Mouse (Mus musculus) left cerebral cortex, postnatal 36 days (tissue): Measurements from ENCODE around the gene Rgs6. TPM values are rescaled to one million over a fixed set of nuclear protein-coding genes. Genes with fewer than 3 reads are reported as not detected.

ENCODE experiments used
- DNase-seq, 2 experiments: peaks; one replicate each; pipeline ENCODE4 v3.0.0; 2021 to 2022; ENCODE audit warnings: low spot score in 2 of 2, mixed read lengths in 1 of 2
- intact Hi-C: fragments of 180-260 bp; cut with DNase I; formaldehyde crosslinking; loops from one replicate; pipeline ENCODE4 v1.15.1; 2025
- total RNA-seq, 2 experiments: library from RNA; stranded (reverse); gene quantifications; 2 replicates each; pipeline ENCODE4 v1.2.3; 2021

The Rgs6 gene
- total RNA-seq, 2 experiments from 2014 or later: 82.4 to 89.1 TPM

DNA sequence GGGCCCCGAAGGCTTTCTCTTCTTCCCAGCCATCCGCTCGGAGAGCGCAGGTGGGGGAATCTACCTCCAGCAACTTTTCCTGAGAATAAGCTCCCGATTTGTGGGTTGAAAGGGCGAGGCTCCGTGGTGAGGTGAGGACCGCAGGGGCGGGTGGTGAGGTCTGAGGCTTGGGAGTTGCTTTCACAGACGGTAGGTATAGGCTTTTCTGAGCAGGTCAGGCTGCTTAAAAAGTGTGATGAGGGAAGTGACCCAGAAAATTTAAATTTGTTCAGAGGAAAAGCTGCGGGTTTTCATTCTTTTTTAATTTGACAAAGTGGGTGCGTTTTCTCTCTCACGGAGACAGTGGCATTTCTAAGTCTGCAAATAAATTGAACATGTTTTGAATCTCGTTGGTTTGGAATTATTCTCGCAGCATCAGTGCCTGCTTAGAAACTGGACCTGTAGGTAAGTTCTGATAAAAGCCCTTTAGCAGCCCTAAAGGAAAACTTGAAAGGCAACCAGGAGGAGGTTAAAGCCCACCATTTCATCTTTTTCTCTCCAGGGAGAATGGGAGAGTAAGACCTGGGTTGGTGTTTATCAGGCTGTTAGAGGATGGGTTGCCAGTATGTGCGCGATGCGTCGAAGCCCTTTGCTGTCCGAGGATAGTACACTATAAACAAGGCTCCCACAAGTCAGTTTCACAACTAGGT lies 29.7 kb downstream of the Rgs6 start:
- DNase-seq: peak in 1 of 2 experiments; percentile 8
- intact Hi-C loops: loop anchor here (10.0 kb wide), 3 partner anchors 113 to 327 kb away; no protein-coding TSS in a partner anchor

DNA sequence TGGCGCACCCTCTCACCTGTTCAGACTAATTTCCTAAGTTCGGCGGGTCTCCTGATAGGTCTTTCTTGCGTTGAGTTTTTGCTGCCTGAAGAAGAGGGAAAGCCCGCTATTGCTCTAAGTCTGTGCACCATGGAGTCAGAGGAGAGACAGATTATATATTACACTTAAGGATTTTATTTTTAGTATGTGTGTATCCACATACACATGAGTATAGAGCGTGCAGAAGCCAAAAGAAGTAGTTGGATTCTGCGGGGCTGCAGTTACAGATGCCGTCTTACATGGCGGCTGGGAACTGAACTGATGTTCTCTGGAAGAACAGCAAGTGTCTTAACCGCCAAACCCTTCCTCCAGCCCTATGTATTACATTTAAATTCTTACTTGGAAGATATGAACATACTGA lies 52.3 kb downstream of the Rgs6 start:
- DNase-seq: no peak

DNA sequence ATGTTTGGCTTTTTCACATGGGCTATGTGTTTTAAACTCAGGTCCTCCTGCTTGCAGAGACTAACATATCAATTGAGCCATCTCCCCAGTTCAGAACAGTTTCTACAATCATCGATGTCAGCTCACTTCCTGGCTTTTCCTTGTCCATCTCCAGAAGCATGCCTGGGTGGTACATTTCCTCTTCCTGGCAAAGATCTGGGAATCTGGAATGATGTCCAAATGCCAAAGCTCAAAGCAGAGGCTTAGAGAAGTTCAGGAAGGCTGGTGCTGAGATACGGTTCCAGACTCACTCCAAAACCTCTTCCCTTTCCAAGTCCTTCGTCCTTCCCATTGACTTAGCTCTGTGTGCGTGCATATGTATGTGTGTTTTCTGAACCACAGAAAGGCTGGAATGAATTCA lies 59.8 kb downstream of the Rgs6 start:
- no peak for DNase-seq
- intact Hi-C loops: no loop called here

More for the DNA sequence above, 52.3 kb downstream of the Rgs6 start:
- intact Hi-C loops: no loop called here

DNA sequence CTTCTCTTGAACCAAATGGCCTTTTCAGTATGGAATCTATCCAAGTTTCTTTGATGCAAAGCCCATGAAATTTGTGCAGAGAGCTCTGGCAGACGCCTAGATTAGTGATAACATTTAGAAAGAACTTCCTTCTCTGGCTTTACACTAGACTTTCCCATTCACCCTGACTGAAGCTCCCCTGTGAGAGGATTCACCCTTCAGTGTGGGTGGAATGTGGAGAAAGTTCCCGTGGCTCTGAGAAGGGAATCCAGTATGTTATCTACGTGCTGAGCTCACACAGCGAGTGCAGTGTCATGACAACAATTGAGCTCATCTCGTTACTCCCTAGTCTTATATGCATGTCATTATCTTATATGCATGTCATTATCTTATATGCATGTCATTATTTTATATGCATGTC lies 61.9 kb downstream of the Rgs6 start:
- no peak for DNase-seq
- intact Hi-C loops: no loop called here

DNA sequence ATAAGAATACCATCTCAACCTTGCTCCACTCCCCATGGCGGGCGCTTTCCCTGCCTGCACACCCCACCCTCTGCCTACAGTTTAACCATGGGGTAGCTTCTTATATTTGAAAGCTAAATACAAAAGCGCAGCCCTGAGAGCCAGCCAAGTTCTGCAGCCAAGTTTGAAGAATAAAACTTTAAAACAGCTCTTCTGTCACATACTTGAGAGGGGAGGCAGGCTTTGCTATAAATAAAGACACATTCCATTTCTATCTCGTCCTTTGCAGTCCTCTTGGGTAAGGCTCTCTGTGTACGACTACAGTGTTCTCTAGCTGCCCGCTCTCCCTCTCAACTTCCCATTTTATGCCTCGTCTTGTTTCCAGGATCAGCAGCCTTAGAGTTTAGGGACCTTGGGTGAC lies 76.5 kb downstream of the Rgs6 start:
- intact Hi-C loops: no loop called here
- peak; percentile 50 to 61 for DNase-seq

DNA sequence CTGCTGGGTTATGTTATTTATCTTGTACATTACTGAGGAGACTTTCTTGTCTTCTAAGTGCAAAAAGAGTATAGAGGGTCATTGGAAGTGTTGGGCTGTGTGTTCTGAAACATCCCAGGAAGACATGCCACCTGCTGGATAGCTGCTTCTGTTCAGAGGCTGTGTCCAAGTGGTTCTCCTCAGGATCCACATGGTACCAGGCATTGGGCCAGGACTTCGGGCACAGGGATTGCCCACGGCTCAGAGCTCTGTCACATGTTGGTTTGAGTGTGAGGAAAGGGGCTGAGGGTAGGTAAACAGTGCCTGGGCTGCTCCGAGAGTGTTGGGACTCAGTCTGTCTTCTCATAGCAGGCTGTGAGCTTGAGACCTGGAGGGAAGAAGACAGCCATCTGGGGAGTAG lies 79.3 kb downstream of the Rgs6 start:
- DNase-seq: peak in 1 of 2 experiments; percentile 36
- intact Hi-C loops: no loop called here

DNA sequence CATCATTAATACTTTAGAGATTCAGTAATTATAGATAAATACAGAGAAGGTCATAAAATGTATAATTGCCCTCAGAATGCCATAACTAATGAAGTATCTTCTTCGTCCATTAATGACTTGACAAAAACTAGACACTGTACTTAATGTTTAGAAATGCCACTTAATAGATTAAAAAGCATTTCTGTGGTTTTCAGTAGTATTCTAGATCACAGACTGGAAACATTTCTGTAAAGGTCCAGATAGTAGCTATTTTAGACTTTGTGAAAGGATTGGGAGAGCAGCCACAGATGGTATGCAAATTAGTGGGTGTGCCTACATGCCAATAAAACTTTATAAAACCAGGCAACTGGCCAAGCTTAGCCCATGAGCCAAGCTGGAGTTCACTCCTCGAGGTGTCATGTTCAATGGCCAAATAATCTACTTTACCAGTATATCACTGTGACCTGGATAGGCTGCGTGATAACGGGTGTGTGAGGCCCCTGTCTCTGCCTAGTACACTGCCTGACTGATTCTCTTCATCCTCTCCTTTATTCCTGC lies 82.2 kb downstream of the Rgs6 start:
- no peak for DNase-seq
- intact Hi-C loops: no loop called here

DNA sequence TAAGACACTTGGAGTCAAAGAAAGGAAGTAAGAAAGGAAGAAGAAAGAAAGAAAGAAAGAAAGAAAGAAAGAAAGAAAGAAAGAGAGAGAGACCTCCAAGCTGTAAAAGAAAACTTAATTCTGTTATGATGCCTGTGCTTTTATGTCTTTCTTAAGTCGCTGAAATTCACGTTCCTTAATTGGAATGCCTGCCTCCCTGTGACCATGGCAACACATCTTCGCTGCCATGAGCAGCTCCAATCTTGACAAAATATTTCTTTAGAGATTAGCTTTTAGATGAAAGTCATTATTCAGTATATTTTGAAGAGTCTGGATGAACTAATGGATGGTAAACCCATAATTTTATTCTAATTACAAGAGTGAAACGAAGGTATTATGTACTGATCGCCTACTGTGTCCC lies 83.5 kb downstream of the Rgs6 start:
- intact Hi-C loops: no loop called here
- DNase-seq: no peak

DNA sequence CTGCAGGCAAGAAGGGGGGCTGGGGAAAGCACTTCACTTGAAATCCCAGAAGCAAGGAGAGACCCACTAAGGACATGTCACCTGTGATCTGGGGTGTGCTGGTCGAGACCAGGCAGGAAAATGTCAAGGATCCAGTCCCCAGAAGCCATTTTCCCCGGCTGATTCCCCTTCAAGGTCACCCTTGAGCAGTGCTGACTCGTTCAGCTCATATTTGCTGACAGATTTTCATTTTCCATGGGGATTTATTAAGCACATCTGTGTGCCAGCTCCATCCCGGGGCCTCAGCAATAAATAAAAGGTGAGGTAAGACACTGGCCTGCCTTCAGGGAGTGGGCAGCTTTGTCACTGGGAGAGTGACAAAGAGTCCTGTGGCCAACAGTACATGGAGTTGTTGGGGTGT lies 87.0 kb downstream of the Rgs6 start:
- no peak for DNase-seq
- intact Hi-C loops: no loop called here

DNA sequence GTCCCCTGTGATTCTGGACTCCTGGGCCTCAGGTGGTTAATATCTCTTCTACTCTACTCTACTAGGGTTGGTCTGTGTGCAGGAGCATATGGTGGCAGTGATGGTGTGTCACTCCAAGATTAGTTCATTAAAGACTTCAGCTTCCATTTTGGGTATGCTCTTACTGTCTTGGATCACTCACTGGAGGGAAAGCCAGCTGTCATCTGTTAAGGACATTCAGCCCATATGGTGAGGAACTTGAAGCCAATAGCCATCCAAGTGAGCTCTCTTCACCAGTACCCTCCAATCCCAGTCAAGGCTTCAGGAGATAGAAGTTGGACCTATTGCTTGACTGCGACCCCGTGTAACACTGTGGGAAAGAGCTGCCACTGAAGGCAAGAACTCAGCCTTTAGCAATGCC lies 98.9 kb downstream of the Rgs6 start:
- peak in 1 of 2 experiments; percentile 21 for DNase-seq

DNA sequence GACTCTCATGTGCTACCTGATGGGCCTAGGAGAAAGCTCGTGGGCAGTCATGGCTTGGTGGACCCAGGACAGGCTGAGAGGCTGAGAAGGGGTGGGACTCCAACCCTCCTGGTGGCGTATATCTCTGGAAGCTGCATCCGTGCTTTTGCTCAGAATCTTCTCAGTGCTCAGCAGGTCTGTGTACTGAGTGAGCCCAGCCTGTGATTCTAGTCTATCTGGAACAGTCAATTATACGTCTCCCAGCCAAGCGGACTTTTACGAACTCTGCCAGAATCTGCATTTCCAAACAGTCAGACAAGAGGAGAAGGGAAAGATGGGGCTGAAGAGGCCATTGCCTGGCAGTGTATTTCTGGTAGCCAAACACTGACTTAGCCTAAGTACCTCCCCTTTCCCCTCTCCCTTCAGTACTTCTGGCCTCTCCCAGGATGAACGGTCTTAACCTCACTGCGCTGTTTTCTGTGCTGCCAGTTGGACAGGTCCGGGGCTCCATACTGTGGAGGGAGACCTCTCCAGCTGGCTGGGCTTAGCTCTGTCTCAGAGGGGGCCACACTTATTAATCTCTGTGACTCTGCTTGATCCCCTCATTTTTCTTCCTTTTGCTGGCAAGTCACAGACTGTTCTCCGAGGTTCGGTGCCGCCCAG lies 110.9 kb downstream of the Rgs6 start:
- intact Hi-C loops: no loop called here
- DNase-seq: no peak

More for the DNA sequence above, 98.9 kb downstream of the Rgs6 start:
- intact Hi-C loops: no loop called here

DNA sequence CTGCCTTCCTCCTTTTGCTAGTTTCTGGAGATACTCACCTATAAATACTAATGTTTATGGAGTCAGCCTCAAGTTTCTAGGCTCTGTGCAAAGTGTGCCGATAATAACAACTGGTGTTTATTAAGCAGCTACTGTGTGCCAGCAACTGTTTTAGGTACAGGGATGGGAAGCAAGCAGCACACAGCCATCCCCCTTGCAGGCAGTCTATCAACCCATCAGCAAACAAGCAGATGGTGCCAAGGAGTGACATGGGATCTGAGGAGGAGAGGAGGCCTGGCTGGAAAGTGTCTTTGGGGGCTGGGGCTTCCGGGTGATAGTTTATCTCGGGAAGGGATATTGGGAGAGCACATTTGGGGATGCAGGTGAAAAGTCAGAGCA lies 111.4 kb downstream of the Rgs6 start:
- intact Hi-C loops: no loop called here
- no peak for DNase-seq

DNA sequence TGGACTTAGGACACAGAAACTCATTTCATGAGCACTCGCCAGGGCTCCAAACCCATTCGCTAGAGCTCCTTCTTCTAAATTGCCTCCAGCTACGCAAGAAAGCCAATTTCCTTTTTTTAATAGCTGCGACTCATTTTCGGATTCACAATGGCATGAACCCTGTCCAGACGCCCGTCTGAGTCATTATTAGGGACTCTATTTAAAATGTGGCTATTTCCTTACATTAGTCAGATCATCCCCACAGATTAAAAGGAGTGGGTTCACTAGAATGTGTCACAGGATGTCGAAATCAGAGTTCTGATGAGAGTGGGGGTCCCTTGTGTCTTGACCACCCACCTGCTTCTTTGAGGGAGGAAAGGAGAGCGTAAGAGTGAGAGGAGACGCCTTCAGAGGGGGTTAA lies 112.1 kb downstream of the Rgs6 start:
- intact Hi-C loops: loop anchor here (2.0 kb wide), 1 partner anchor 247 kb away; no protein-coding TSS in a partner anchor
- DNase-seq: no peak

DNA sequence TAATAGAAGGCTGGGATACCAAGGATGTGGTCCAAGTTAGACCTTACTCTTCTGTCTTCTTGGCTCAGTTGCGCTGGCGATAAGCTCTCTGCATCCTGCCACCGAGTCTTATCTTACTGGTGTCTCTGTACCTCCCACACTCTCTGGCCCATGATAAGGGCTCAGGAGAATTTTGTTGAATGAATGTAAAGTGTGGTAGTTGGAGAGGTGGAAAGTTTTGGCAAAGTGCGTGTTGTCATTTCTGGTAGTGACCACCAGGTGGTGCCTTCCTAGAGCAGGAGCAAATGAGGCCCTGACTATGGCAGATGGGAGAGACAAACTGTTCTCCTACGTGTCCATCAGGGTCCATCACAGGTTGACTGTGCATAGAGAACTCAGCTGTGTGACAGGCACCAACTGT lies 112.7 kb downstream of the Rgs6 start:
- DNase-seq: no peak
- intact Hi-C loops: loop anchor here (2.0 kb wide), 1 partner anchor 246 kb away; no protein-coding TSS in a partner anchor

DNA sequence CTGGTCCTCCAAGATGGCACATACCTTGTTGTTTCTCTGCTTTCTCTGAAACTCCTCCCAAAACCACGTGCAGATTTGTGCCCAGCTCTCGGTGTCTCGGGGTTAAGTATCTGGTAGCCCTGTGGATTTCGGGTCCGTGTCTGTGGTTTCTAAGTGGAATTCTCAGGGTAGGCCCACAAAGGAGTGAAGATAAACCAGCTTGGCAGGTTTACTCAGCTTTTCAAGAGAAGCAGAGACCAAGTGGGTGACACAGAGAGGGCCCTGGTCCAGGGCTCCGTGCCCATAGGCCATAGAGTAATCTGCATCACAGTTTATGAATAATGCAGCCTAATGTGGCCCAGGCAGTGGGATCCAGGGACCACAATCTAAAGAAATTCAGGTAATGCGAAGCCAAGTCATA lies 113.3 kb downstream of the Rgs6 start:
- DNase-seq: no peak
- intact Hi-C loops: loop anchor here (2.0 kb wide), 1 partner anchor 245 kb away; no protein-coding TSS in a partner anchor

DNA sequence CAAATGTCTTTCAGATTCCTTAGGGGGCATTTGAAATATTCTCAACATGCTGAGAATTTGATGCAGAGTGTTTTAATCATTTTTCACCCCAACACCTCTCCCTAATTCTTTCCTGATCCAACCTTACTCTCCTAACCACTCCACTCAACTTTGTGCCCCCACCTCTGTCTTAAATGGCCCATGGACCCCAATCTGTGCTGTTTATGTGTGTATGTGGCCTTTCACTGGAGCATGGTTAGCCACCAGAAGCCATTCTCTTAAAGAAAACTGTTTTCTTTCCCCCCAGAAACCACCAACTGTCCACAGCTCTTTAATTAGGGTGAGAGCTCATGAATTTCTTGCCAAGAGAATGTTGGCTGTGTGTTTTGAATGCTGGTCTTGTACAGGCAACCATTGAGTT lies 122.3 kb downstream of the Rgs6 start:
- DNase-seq: no peak
- intact Hi-C loops: no loop called here

DNA sequence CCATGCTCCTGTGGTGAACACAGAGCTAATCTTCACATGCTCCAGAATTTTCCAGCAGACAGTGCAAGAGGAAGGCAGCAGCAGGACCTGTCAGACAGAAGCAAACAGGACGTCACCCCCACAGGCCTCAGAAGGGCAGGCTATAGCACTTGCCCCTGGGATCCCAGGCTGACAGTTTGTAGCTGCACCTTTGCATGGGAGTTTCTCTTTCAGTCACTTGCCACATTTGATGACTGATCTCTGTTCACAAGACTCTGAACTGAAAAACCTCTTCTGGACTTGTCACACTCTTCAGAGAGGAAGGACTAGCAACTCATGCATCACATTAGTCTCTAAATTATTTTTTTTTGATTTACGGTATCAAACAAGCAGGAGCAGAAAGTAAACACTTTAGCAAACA lies 126.2 kb downstream of the Rgs6 start:
- intact Hi-C loops: no loop called here
- no peak for DNase-seq

DNA sequence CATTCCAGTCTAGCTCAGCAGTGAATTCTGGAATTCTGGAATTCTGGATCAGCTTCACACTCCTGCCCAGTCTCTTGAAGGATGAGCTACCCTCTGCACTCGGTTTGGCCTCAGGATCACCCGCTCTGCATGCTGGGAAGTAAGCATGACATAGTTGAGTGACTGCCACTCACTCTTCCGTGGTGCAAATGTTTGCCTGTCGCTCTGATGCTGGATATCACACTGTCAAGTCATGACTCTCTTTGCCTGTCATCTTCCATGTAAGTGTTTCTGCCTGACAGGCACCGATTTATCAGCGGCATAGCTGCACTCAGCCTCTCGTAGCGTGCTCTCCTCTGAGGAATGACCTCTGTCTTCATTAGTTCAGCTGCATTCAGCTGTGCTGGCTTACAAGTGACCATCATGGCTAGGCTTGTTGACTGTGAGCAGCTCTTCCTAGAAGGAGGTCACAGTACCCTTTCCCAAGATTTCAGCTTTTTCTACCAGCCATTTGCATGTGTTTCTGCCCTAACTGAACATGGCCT lies 135.0 kb downstream of the Rgs6 start:
- intact Hi-C loops: no loop called here

DNA sequence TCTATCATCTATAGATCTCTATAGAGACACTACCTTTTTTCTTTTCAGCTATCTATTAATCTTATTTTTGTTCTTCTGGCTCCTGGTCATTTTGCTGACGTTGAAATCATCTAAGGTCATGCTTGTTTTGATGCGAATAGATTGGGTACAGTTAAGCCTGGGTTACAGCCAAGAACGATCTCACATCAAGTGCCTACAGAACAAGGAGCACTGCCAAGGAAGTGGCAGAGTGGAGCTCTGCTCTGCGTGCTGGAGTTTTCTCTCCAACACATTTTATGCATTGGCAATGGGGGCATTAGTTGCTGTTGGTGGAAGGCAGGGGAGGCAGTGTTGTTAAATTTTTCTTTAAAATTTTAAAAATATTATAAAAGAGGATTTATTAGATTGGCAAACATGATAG lies 138.2 kb downstream of the Rgs6 start:
- peak in 1 of 2 experiments; percentile 15 for DNase-seq
- intact Hi-C loops: no loop called here

More for the DNA sequence above, 135.0 kb downstream of the Rgs6 start:
- no peak for DNase-seq

DNA sequence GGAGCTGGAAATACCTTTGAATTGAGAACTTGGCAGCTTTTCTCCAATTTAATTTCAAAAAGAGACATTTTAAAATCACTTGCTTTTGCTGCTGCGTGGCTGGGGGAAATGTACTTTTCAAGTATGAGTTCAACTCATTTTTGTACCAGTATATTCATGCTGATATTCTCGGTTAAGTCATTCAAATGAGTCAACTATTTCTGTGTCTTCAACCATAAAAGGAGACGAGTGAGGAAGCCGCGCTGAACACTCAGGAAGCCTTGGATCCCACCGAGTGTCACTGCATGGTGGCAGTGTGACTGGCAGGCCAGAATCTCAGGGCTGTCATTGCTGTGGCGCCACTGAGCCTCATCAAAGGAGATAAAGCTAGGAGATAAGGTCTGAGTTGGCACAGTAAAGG lies 143.5 kb downstream of the Rgs6 start:
- DNase-seq: peak in 1 of 2 experiments; percentile 30

DNA sequence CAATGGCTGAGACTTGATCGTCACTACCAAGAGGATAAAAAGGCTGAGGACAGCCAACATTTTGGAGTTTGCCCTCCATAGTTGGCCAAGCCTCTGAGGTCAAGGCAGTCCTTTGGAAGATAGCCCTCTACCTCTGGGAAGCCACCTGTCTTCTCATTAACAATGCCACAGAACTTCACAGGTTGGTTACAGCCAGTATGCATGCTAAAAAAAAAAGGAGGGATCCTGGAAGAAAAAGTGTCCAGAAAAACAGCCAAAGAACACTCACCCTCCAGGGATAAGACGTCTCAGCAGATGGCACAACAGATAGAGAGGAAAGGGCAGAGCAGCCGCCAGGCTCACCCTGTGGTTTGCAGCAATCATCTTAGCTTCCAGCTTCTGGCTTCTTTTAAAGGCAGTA lies 154.9 kb downstream of the Rgs6 start:
- no peak for DNase-seq
- intact Hi-C loops: no loop called here

More for the DNA sequence above, 143.5 kb downstream of the Rgs6 start:
- intact Hi-C loops: no loop called here
